Comparison of ENCODE assay signal across 11 mouse cellular contexts in genomic region chr5:17112026-17112425, GRCm38 (mm10).
DNase-seq lines count a peak whose midpoint lies in the region; ATAC-seq and TF ChIP-seq lines count a peak whose summit lies in the region.
"Had no signal": no experiment of that assay in that cellular context is flagged by ENCODE, and none has a peak within 500 bp of the region (broad histone marks: within the 10 kb centered on the region; RNA-seq: fewer than 3 reads in every experiment).

No protein-coding gene starts in this region.

- ATAC-seq in frontal cortex, adult (ENCODE audit: low TSS enrichment), result peak; percentile 99
- no peak for ATAC-seq in lung, embryonic 14.5 days (ENCODE audit: insufficient read depth)
- ATAC-seq: forebrain, embryonic 15.5 days had no signal

- DNase-seq in frontal cortex, postnatal 25 days (ENCODE audit: low spot score in 2 of 2), result no peak
- DNase-seq in left cerebral cortex, adult 11 months (ENCODE audit: low spot score), result peak; percentile 7
- no peak for DNase-seq in left cerebral cortex, postnatal 36 days (ENCODE audit: low spot score in 2 of 2)
- peak; percentile 57 for DNase-seq in Muller cell, postnatal 12 days (ENCODE audit: inconsistent ontology term)
- peak; percentile 39 for DNase-seq in lung, embryonic 14.5 days
- no peak for DNase-seq in adrenal gland, postnatal 4 days (ENCODE audit: low spot score in 2 of 2)
- DNase-seq in spleen, postnatal 14 days (ENCODE audit: low spot score in 2 of 2), result no peak
- DNase-seq: adrenal gland, adult 2 months had no signal

- H3K36me3 ChIP-seq in lung, embryonic 14.5 days (ENCODE audit: insufficient read depth), result no peaks in the 10 kb centered on the region
- H3K36me3 ChIP-seq: forebrain, embryonic 15.5 days had no signal

- H3K27me3 ChIP-seq in lung, embryonic 14.5 days (ENCODE audit: insufficient read depth, low read length), result no peaks in the 10 kb centered on the region
- H3K27me3 ChIP-seq: forebrain, embryonic 15.5 days had no signal

- no peak overlapping the region for H3K4me3 ChIP-seq in lung, embryonic 14.5 days (ENCODE audit: low read depth, low read length)
- H3K4me3 ChIP-seq: forebrain, embryonic 15.5 days had no signal

- H3K27ac ChIP-seq in lung, embryonic 14.5 days (ENCODE audit: low read depth), result no peak overlapping the region
- H3K27ac ChIP-seq: forebrain, embryonic 15.5 days; liver, embryonic 14.5 days had no signal

- peak; percentile 37 for TF ChIP-seq CTCF in lung, embryonic 14.5 days (IDR thresholded peaks at IDR 0.05; ENCODE audit: low read depth)

- WGBS in lung, embryonic 14.5 days, result 55% methylated on average over 2 of the region's 2 CpGs

- H3K9me3 ChIP-seq in lung, embryonic 14.5 days (ENCODE audit: low read depth, low read length), result no peaks in the 10 kb centered on the region
- H3K9me3 ChIP-seq: forebrain, embryonic 15.5 days had no signal

- no peak overlapping the region for H3K4me2 ChIP-seq in lung, embryonic 14.5 days
- H3K4me2 ChIP-seq: forebrain, embryonic 15.5 days had no signal

- intact Hi-C loops in left cerebral cortex, postnatal 36 days (cut with DNase I), result loop anchor here (2.0 to 5.0 kb wide), 2 partner anchors 465 to 653 kb away; no protein-coding TSS in a partner anchor

- H3K4me1 ChIP-seq in lung, embryonic 14.5 days (ENCODE audit: insufficient read depth), result no peaks in the 10 kb centered on the region
- H3K4me1 ChIP-seq: forebrain, embryonic 15.5 days had no signal

- no peak overlapping the region for H3K9ac ChIP-seq in lung, embryonic 14.5 days
- H3K9ac ChIP-seq: forebrain, embryonic 15.5 days; liver, embryonic 14.5 days had no signal

Comparison
In these comparisons a context has a peak if more than half of its experiments do, and no peak if none do; other contexts are left out.
1. DNase-seq: peak in left cerebral cortex, adult 11 months (single experiment), Muller cell, postnatal 12 days (single experiment) and lung, embryonic 14.5 days (single experiment); none in frontal cortex, postnatal 25 days (0 of 2), left cerebral cortex, postnatal 36 days (0 of 2), adrenal gland, postnatal 4 days (0 of 2) and spleen, postnatal 14 days (0 of 2).